ENCODE assay signal across 17 mouse cellular contexts in genomic region chr17:35548636-35549035, GRCm38 (mm10). TPM values are rescaled to one million over a fixed set of nuclear protein-coding genes. Genes with fewer than 3 reads are reported as not detected.
DNase-seq lines count a peak whose midpoint lies in the region; TF ChIP-seq lines count a peak whose summit lies in the region.
"Had no signal": no experiment of that assay in that cellular context is flagged by ENCODE, and none has a peak within 500 bp of the region (broad histone marks: within the 10 kb centered on the region; RNA-seq: fewer than 3 reads in every experiment).

No protein-coding gene starts in this region.

- no peak for TF ChIP-seq EP300 in heart, adult 2 months (IDR thresholded peaks at IDR 0.05; ENCODE audit: insufficient read depth, low read depth, low read length)
- TF ChIP-seq EP300 in ES-Bruce4 (IDR thresholded peaks at IDR 0.05; ENCODE audit: insufficient read depth, low read depth, low read length): no peak

- WGBS in heart, adult 2 months: 30% methylated on average over 5 of the region's 5 CpGs

- TF ChIP-seq POLR2A in heart, adult 2 months (IDR thresholded peaks at IDR 0.05; ENCODE audit: insufficient read depth, low read depth, low read length): no peak
- no peak for TF ChIP-seq POLR2A in ES-Bruce4 (IDR thresholded peaks at IDR 0.05; ENCODE audit: insufficient read depth, low read length)

- no peaks in the 10 kb centered on the region for H3K27me3 ChIP-seq in heart, adult 2 months (ENCODE audit: control insufficient read depth, insufficient read depth, low read length)
- no peaks in the 10 kb centered on the region for H3K27me3 ChIP-seq in ES-Bruce4 (ENCODE audit: control insufficient read depth, insufficient read depth, low read length, poor library complexity, severe bottlenecking)
- H3K27me3 ChIP-seq: liver, embryonic 13.5 days had no signal

- peak overlapping the region; percentile 86 for H3K27ac ChIP-seq in heart, adult 2 months
- peak overlapping the region; percentile 88 for H3K27ac ChIP-seq in layer of hippocampus, adult 2 months
- peak overlapping the region; percentile 91 for H3K27ac ChIP-seq in ES-Bruce4 (ENCODE audit: insufficient read depth, low read length)
- H3K27ac ChIP-seq: hindbrain, embryonic 12.5 days had no signal

- H3K36me3 ChIP-seq in heart, adult 2 months (ENCODE audit: control insufficient read depth, insufficient read depth, low read length): no peaks in the 10 kb centered on the region
- no peaks in the 10 kb centered on the region for H3K36me3 ChIP-seq in ES-Bruce4 (ENCODE audit: control insufficient read depth, insufficient read depth, low read length, poor library complexity, severe bottlenecking)
- H3K36me3 ChIP-seq: hindbrain, embryonic 12.5 days; liver, embryonic 13.5 days had no signal

- intact Hi-C loops in heart, adult 2 months (cut with DNase I): no loop called here

- no peak overlapping the region for H3K9ac ChIP-seq in heart, adult 2 months (ENCODE audit: low read depth, low read length)
- H3K9ac ChIP-seq in ES-Bruce4 (ENCODE audit: low read depth, poor library complexity, severe bottlenecking): no peak overlapping the region
- H3K9ac ChIP-seq: hindbrain, embryonic 12.5 days; liver, embryonic 13.5 days had no signal

- no peak overlapping the region for H3K4me3 ChIP-seq in heart, adult 2 months
- no peak overlapping the region for H3K4me3 ChIP-seq in layer of hippocampus, adult 2 months
- no peak overlapping the region for H3K4me3 ChIP-seq in ES-Bruce4 (ENCODE audit: low read depth, low read length)
- H3K4me3 ChIP-seq: hindbrain, embryonic 12.5 days; liver, embryonic 13.5 days had no signal

- H3K9me3 ChIP-seq in ES-Bruce4 (replicated peaks; ENCODE audit: control insufficient read depth, insufficient read depth, low read length, poor library complexity, severe bottlenecking): no peaks in the 10 kb centered on the region
- H3K9me3 ChIP-seq: hindbrain, embryonic 12.5 days; liver, embryonic 13.5 days had no signal

- H3K79me2 ChIP-seq in heart, adult 2 months (replicated peaks; ENCODE audit: control insufficient read depth, insufficient read depth, low read length): no peaks in the 10 kb centered on the region

- peaks cover 3% of the 10 kb centered on the region for H3K4me1 ChIP-seq in heart, adult 2 months (ENCODE audit: control insufficient read depth, insufficient read depth, low read length)
- peaks cover 10% of the 10 kb centered on the region for H3K4me1 ChIP-seq in ES-Bruce4 (ENCODE audit: control insufficient read depth, insufficient read depth, low read length)
- H3K4me1 ChIP-seq: liver, embryonic 13.5 days had no signal

- DNase-seq in heart, adult 2 months: no peak
- no peak for DNase-seq in heart, adult 11 months
- DNase-seq in layer of hippocampus, adult 2 months (ENCODE audit: low spot score in 2 of 2): no peak
- no peak for DNase-seq in layer of hippocampus, postnatal 25 days (ENCODE audit: extremely low spot score in 1 of 2, low spot score in 1 of 2)
- DNase-seq in heart, postnatal 4 days: peak; percentile 4
- DNase-seq in right cerebral cortex, postnatal 14 days: no peak
- DNase-seq in neural tube, embryonic 10.5 days (ENCODE audit: extremely low spot score, low spot score): no peak
- DNase-seq: adrenal gland, adult 2 months; B cell, adult 2 months; cerebellum, adult 9-11 months; kidney, adult 9 months; liver, embryonic 13.5 days had no signal

- no peak for TF ChIP-seq CTCF in heart, adult 2 months (IDR thresholded peaks at IDR 0.05)
- no peak for TF ChIP-seq CTCF in layer of hippocampus, adult 2 months (conservative IDR thresholded peaks at IDR 0.05)
- TF ChIP-seq CTCF in ES-Bruce4 (IDR thresholded peaks at IDR 0.05; ENCODE audit: low read depth, low read length): no peak

RNA-seq across cellular contexts. Expression of gene Cdsn, which starts 3.3 kb away (rescaled TPM):
- under 1 TPM; 0.27 to 0.29 TPM for total RNA-seq in heart, adult 2 months (2021)
- 0.94 and 1.1 TPM in 2 replicates for polyA plus RNA-seq in heart, adult 2 months (2012; rRNA removed)
- total RNA-seq in layer of hippocampus, adult 2 months (2021): under 1 TPM in 1 of 2 experiments, not detected in 1; 0.25 TPM
- total RNA-seq in layer of hippocampus, postnatal 25 days (2021): under 1 TPM; 0.20 to 0.70 TPM
- 0.33 TPM in 1 of 2 replicates, not detected in the other for polyA plus RNA-seq in ES-Bruce4 (2011; ENCODE audit: insufficient read depth, insufficient read length, low read depth, missing spikeins)
- under 1 TPM; 0.16 to 0.26 TPM for total RNA-seq in heart, postnatal 4 days (2021)
- polyA plus RNA-seq: forebrain, embryonic 11.5 days; liver, embryonic 13.5 days had no signal

RNA-seq across cellular contexts. Expression of gene Psors1c2, which starts 15.6 kb away (rescaled TPM):
- total RNA-seq in heart, adult 2 months (2021): not detected
- not detected in 2 replicates for polyA plus RNA-seq in heart, adult 2 months (2012; rRNA removed)
- total RNA-seq in layer of hippocampus, adult 2 months (2021): 1 to 10 TPM in 1 of 2 experiments, under 1 TPM in 1; 0.59 to 1.1 TPM
- under 1 TPM; 0.32 to 0.61 TPM for total RNA-seq in layer of hippocampus, postnatal 25 days (2021)
- 4.6 and 7.0 TPM in 2 replicates for polyA plus RNA-seq in ES-Bruce4 (2011; ENCODE audit: insufficient read depth, insufficient read length, low read depth, missing spikeins)
- not detected for total RNA-seq in heart, postnatal 4 days (2021)
- total RNA-seq: adrenal gland, adult 2 months had no signal
- polyA plus RNA-seq: adrenal gland, adult 2 months had no signal

RNA-seq across cellular contexts. Expression of gene 2300002M23Rik, which starts 18.6 kb away (rescaled TPM):
- not detected for total RNA-seq in heart, adult 2 months (2021)
- not detected in 2 replicates for polyA plus RNA-seq in heart, adult 2 months (2012; rRNA removed)
- total RNA-seq in layer of hippocampus, adult 2 months (2021): not detected
- not detected for total RNA-seq in layer of hippocampus, postnatal 25 days (2021)
- 0.46 TPM in 1 of 2 replicates, not detected in the other for polyA plus RNA-seq in ES-Bruce4 (2011; ENCODE audit: insufficient read depth, insufficient read length, low read depth, missing spikeins)
- total RNA-seq in heart, postnatal 4 days (2021): not detected
- total RNA-seq: adrenal gland, adult 2 months; left cerebral cortex, postnatal 36 days had no signal
- polyA plus RNA-seq: adrenal gland, adult 2 months; forebrain, embryonic 11.5 days; hindbrain, embryonic 12.5 days; liver, embryonic 13.5 days; spleen, adult 2 months had no signal

RNA-seq across cellular contexts. Expression of gene Cchcr1, which starts 31.7 kb away (rescaled TPM):
- 1 to 10 TPM; 1.9 to 2.2 TPM for total RNA-seq in heart, adult 2 months (2021)
- polyA plus RNA-seq in heart, adult 2 months (2012; rRNA removed): 3.7 and 3.8 TPM in 2 replicates
- 10 to 100 TPM; 11.0 to 12.6 TPM for total RNA-seq in layer of hippocampus, adult 2 months (2021)
- 10 to 100 TPM in 1 of 2 experiments, 1 to 10 TPM in 1; 8.0 to 10.5 TPM for total RNA-seq in layer of hippocampus, postnatal 25 days (2021)
- 13.4 and 15.3 TPM in 2 replicates for polyA plus RNA-seq in ES-Bruce4 (2011; ENCODE audit: insufficient read depth, insufficient read length, low read depth, missing spikeins)
- total RNA-seq in heart, postnatal 4 days (2021): 10 to 100 TPM; 11.0 to 12.5 TPM

RNA-seq across cellular contexts. Expression of gene Tcf19, which starts 32.0 kb away (rescaled TPM):
- 1 to 10 TPM; 2.0 to 2.4 TPM for total RNA-seq in heart, adult 2 months (2021)
- 3.0 and 3.5 TPM in 2 replicates for polyA plus RNA-seq in heart, adult 2 months (2012; rRNA removed)
- total RNA-seq in layer of hippocampus, adult 2 months (2021): 1 to 10 TPM; 4.7 to 7.2 TPM
- 1 to 10 TPM; 4.7 to 6.1 TPM for total RNA-seq in layer of hippocampus, postnatal 25 days (2021)
- 4.0 and 5.2 TPM in 2 replicates for polyA plus RNA-seq in ES-Bruce4 (2011; ENCODE audit: insufficient read depth, insufficient read length, low read depth, missing spikeins)
- total RNA-seq in heart, postnatal 4 days (2021): 10 to 100 TPM; 41.1 to 44.2 TPM
